Mouse (Mus musculus) lung, postnatal 10 days (tissue): ENCODE measurements around the gene Psrc1.

Experiments
- DNase-seq: peaks from one replicate; pipeline ENCODE4 v3.0.0; 2021

Psrc1 gene

DNA sequence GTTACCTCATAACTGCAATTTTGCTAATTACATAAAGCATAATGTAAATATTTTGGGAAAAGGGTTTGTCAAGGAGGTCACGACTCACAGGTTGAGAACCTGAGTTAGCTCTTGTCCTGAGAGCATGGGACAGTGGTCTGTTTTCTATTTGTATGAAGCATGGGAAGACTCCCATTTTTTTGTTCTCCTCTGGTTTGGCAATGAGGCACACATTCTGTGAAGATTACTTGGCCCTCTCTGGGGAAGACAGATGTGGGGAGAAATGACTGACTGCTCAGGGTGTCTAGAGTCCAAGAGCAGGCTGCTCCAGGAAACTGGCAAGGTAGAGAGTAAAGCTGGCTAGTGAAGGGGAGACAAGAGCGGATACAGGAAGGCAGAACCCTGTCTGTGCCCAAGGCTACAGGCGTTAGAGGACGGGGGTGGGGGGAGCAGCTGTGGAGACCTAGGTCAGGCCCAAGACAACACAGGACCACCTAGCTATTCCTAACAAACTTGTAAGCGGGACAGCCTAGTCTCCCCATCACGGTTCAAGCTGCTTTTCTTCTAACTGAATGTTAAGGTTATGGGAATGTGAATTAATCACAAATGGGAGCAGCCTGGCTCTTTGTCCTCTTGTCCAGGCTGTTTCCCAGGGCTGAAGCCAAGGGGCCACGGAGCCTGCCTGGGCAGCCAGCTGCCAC is 41.4 kb downstream of the Psrc1 start:
- no peak for DNase-seq

DNA sequence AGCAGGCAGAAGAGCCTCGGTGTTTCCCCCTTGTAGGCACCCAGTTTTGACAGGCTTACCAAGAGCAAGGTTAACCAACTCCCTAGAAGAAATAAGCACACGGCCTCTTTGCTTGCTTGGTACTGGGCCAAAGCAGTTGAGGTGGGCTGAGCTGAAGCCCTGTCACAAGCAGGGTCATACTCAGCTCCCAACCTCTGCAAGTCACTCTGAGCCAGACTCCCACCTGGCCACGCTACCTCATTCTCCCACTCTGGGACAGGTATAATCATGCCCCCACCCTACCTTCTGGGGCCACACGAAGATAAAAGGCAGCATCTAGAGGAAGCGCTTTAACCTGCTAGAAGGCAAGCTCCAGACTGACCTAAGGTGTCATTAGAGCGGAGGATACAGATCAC is 42.0 kb downstream of the Psrc1 start:
- no peak for DNase-seq

DNA sequence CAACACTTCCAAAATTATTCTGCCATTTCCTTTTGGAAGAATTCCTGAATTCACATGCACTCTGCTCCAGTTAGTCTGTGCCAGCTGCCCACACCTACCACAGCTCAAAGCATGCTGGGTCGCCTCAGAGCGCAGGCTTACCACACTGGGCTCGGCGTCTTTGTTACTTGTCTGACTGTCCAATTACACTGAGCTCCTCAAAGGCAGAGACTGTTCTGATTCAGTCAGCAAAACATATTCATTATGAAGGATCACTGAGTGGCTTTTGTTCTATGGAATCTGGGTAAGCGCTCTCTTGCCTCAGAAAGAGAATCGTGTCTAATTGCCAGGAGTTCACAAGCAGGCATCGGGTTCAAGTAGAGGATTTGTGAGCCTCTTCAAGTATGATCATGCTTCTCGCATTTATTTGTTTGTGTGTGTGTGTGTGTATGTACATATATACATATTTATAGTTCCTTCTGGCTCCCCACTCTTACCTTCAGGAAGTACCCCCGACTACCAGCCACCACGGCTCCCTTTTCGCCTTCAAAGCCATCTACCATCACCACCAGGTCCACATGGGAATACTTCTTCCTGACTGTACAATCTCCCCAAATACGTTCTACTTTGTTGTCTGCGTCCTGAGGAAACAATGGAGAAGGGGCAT is 49.0 kb downstream of the Psrc1 start:
- DNase-seq = no peak

DNA sequence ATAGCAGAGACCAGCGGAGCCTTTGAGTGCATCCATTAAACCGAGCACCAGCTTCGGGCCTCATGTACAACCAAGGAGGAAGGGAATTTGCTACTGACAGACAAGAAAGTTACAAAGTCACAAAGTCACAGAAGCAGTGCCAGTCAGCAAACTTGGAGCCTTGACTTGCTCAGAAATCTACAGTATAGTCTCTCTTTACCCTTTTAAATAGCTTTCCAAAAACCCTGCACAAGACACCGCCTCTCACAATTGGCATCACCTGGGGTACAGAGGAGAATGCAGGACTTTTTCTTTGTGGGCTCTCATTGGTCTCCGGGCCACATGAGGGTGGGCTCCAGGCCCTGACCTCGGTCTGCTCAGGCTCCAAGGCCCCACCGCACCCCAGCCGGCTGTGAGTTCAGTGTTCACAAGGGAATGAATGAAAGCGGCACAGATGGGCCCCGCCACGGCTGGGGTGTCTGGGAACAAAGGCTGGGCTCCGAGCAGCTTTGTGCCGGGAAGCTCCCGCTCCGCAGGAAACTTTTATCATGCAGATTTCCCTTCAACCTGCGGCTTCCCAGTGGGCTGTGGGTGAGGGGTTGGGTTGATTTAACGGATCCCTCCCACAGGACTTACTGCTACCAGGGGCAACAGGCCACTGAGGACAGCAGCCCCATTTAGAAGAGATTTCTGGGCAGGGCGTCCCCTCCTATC is 49.7 kb downstream of the Psrc1 start:
- no peak for DNase-seq

DNA sequence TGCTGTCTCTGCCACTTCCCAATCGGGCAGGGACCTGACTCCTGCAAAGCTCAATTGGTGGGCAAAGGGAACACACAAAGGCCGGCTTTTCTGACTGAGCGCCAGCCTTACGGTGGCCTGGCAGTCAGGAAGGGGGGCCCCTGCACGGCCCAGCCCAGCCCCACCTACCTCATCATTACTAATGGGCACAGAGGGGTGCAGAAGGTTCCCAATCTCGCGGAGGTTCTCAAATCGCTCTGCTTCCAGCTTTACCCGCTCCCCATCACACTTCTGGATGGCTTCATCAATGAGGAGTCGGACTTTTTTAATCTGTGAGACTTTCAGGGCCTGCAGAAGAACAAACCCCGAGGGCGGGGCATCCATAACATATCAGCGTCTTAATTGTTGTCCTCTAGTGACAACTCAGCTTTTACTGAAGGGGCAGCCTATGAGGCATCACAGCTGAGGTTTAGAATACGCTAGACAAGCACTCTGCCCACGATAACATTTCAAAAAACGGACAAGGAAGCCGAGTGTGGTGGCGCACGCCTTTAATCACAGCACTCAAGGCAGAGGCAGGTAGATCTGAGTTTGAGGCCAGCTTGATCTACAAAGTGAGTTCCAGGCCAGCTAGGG is 50.3 kb downstream of the Psrc1 start:
- DNase-seq = no peak

- DNase-seq = peak; percentile 27
Measured at GRCm38 (mm10) chr3:108435701-108436379, 52.2 kb downstream of the Psrc1 start.

- no peak for DNase-seq
Measured at GRCm38 (mm10) chr3:108436380-108436714, 52.7 kb downstream of the Psrc1 start.
